Mouse (Mus musculus) liver, adult 2 months (tissue): ENCODE results near the gene Scarf2.

ENCODE experiments used
- CTCF ChIP-seq: fragments of 200-500 bp; IDR thresholded peaks from 2 replicates; pipeline ENCODE4 v1.5.1; 2011; ENCODE audit warnings: low read depth, low read length, control low read depth
- POLR2A ChIP-seq: fragments of 200-500 bp; IDR thresholded peaks from 2 replicates; pipeline ENCODE4 v1.6.1; 2011; ENCODE audit warnings: low read length, control low read depth; ENCODE audit not compliant: insufficient read depth; ENCODE audit errors: extremely low read depth

DNA sequence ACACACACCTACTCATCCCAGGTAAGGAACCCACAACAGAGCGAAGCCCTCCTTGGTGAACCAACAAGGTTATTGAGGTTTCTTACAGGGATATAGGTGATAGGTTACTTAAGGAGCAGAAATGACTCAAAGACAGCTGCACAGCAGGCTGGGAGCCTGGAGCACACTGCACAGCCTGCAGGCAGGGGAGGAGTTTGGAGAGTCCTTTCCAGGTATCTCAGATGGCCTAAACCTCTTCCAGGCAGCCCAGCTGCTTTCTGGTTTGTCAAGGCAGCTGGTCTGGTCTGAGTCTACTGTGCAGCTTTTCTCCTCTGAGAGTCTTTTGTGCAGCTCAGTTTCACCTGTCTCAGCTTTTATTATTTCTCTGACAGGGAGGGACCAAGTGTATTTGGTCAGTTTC, 39.3 kb upstream of the Scarf2 start:
- no peak for TF ChIP-seq CTCF
- no peak for TF ChIP-seq POLR2A
